29 mouse cellular contexts compared by ENCODE assay signal in the genomic region with DNA sequence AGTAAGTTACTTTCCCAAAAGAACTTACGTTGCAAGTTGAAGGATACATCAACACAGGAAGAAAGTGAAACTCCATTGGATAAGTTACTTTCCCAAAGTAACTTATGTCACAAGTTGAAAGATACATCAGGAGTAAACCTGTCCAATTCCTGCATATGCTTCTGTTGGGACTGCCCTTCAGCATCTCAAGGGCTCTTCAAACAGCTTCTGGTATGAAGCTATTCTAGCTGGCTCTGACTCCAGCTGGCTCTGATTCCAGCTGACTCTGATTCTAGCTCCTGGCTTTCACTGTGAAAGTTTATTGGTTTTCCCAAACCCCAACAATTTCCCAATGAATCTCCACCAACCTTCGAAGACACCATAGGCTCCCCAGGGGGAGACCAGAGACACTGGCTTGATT. TPM values are rescaled to one million over a fixed set of nuclear protein-coding genes. Genes with fewer than 3 reads are reported as not detected.
"Had no signal": no experiment of that assay in that cellular context is flagged by ENCODE, and none has a peak within 500 bp of the region (broad histone marks: within the 10 kb centered on the region; RNA-seq: fewer than 3 reads in every experiment).

No protein-coding gene starts in this region.

- H3K9ac ChIP-seq: heart, embryonic 13.5 days; heart, embryonic 15.5 days; hindbrain, embryonic 13.5 days; hindbrain, embryonic 15.5 days; kidney, embryonic 15.5 days; limb, embryonic 12.5 days had no signal

- H3K27me3 ChIP-seq: heart, embryonic 13.5 days; heart, embryonic 15.5 days; hindbrain, embryonic 13.5 days; hindbrain, embryonic 15.5 days; kidney, embryonic 15.5 days; limb, embryonic 12.5 days had no signal

- H3K4me1 ChIP-seq: heart, embryonic 13.5 days; heart, embryonic 15.5 days; hindbrain, embryonic 13.5 days; hindbrain, embryonic 15.5 days; kidney, embryonic 15.5 days; limb, embryonic 12.5 days had no signal

- H3K4me3 ChIP-seq: heart, adult 2 months; heart, embryonic 13.5 days; heart, embryonic 15.5 days; hindbrain, embryonic 13.5 days; hindbrain, embryonic 15.5 days; kidney, embryonic 15.5 days; limb, embryonic 12.5 days had no signal

- DNase-seq: gastrocnemius, postnatal 14 days; gastrocnemius, postnatal 36 days; heart, adult 2 months; heart, postnatal 14 days; heart, postnatal 36 days; kidney, adult 11 months; kidney, adult 2 months; kidney, adult 9 months; kidney, postnatal 14 days; kidney, postnatal 36 days; layer of hippocampus, adult 9-11 months; layer of hippocampus, postnatal 36 days; left cerebral cortex, postnatal 4 days had no signal

- H3K9me3 ChIP-seq: heart, embryonic 13.5 days; heart, embryonic 15.5 days; hindbrain, embryonic 13.5 days; hindbrain, embryonic 15.5 days; kidney, embryonic 15.5 days; limb, embryonic 12.5 days had no signal

- H3K4me2 ChIP-seq: heart, embryonic 11.5 days; heart, embryonic 13.5 days; heart, embryonic 15.5 days; hindbrain, embryonic 13.5 days; hindbrain, embryonic 15.5 days; kidney, embryonic 15.5 days; limb, embryonic 12.5 days had no signal

- H3K27ac ChIP-seq: heart, adult 2 months; heart, embryonic 13.5 days; heart, embryonic 15.5 days; hindbrain, embryonic 13.5 days; hindbrain, embryonic 15.5 days; hindbrain, postnatal 0 days; kidney, embryonic 15.5 days; kidney, postnatal 0 days; limb, embryonic 12.5 days had no signal

- H3K36me3 ChIP-seq: heart, embryonic 13.5 days; heart, embryonic 15.5 days; hindbrain, embryonic 13.5 days; hindbrain, embryonic 15.5 days; kidney, embryonic 15.5 days; limb, embryonic 12.5 days had no signal

- ATAC-seq: forebrain, embryonic 16.5 days; hindbrain, postnatal 0 days; intestine, embryonic 16.5 days had no signal

RNA-seq across cellular contexts. Expression of a gene that starts 27.2 kb away (rescaled TPM):
- total RNA-seq: gastrocnemius, adult 8-10 months; gastrocnemius, postnatal 14 days; gastrocnemius, postnatal 36 days; heart, adult 2 months; heart, postnatal 14 days; heart, postnatal 36 days; hematopoietic stem cell, adult 5-6 weeks had no signal
- polyA plus RNA-seq: gonadal fat pad, adult 2 months; heart, adult 2 months; heart, postnatal 0 days; intestine, embryonic 14.5 days; kidney, adult 2 months; limb, embryonic 12.5 days had no signal
